Mouse (Mus musculus) heart, embryonic 13.5 days (tissue): ENCODE measurements around the gene Hoxc13. TPM values are rescaled to one million over a fixed set of nuclear protein-coding genes. Genes with fewer than 3 reads are reported as not detected.
A peak's percentile ranks its signal among the peaks of the same experiment; 100 is the strongest.

Experiments used
- ATAC-seq: fragments of 200-750 bp; cut with Nextera tagmentation; 2 replicates; pipeline ENCODE4 v1.8.0; 2017; ENCODE audit warnings: moderate TSS enrichment; ENCODE audit not compliant: insufficient number of reproducible peaks, low FRiP score, low TSS enrichment; ENCODE audit errors: extremely low read depth
- H3K27ac ChIP-seq: fragments of 300-500 bp; sonication (generic); replicated peaks from 2 replicates; pipeline ENCODE4 v1.5.1; 2015; ENCODE audit warnings: moderate library complexity, mild to moderate bottlenecking, inconsistent platforms
- H3K27me3 ChIP-seq: fragments of 300-500 bp; sonication (generic); replicated peaks from 2 replicates; pipeline ENCODE4 v1.6.1; 2015; ENCODE audit warnings: mild to moderate bottlenecking, inconsistent platforms
- H3K36me3 ChIP-seq: fragments of 300-500 bp; sonication (generic); 2 replicates; pipeline ENCODE4 v1.6.1; 2015; ENCODE audit warnings: mild to moderate bottlenecking, inconsistent platforms
- H3K4me1 ChIP-seq: fragments of 300-500 bp; sonication (generic); 2 replicates; pipeline ENCODE4 v1.6.1; 2015; ENCODE audit warnings: inconsistent platforms
- H3K4me2 ChIP-seq: fragments of 300-500 bp; sonication (generic); 2 replicates; pipeline ENCODE4 v1.6.1; 2015; ENCODE audit warnings: inconsistent platforms, mild to moderate bottlenecking, moderate library complexity
- H3K4me3 ChIP-seq: fragments of 300-500 bp; sonication (generic); 2 replicates; pipeline ENCODE4 v1.5.1; 2015; ENCODE audit warnings: moderate library complexity, mild to moderate bottlenecking, inconsistent platforms
- H3K9ac ChIP-seq: fragments of 300-500 bp; sonication (generic); 2 replicates; pipeline ENCODE4 v1.6.1; 2015; ENCODE audit warnings: inconsistent platforms, mild to moderate bottlenecking, moderate library complexity
- H3K9me3 ChIP-seq: fragments of 300-500 bp; sonication (generic); 2 replicates; pipeline ENCODE4 v1.6.1; 2016; ENCODE audit warnings: inconsistent platforms
- WGBS: fragments of 180-500 bp; shearing (Covaris S2); methylation state at CpG from one replicate; pipeline ENCODE4 v1.1.7; 2015; ENCODE audit warnings: mixed read lengths; 5-methylcytosine and 5-hydroxymethylcytosine counted together
- polyA plus RNA-seq: library from polyadenylated mRNA; unstranded; fragments of >200 nt; fragmentation: Nextera tagmentation; extraction: Ambion mirVana; gene quantifications from 2 replicates; pipeline ENCODE4 v1.2.1, GENCODE M21; 2015

Hoxc13 gene
- polyA plus RNA-seq, 1 experiment from 2014 or later: 0.13 TPM

- WGBS: 3% methylated on average over 30 of the region's 30 CpGs
- H3K4me3 ChIP-seq: peak overlapping the region; percentile 20
- H3K27ac ChIP-seq: no peak overlapping the region
- H3K36me3 ChIP-seq: no peaks in the 10 kb centered on the region
- ATAC-seq: no peak
- H3K9ac ChIP-seq: no peak overlapping the region
- H3K27me3 ChIP-seq: peaks cover 98% of the 10 kb centered on the region
- H3K4me1 ChIP-seq: peaks cover 5% of the 10 kb centered on the region; the same call in 1 of the 2 replicates
- H3K9me3 ChIP-seq: no peaks in the 10 kb centered on the region
- H3K4me2 ChIP-seq: peak overlapping the region; percentile 43
Observed at GRCm38 (mm10) chr15:102965892-102966775, 45.2 kb downstream of the Hoxc13 start.

- Histone ChIP-seq H3K9me3 (no peaks in the 10 kb centered on the region), H3K4me1 (peaks cover 5% of the 10 kb centered on the region; the same call in 1 of the 2 replicates), H3K27ac (no peak within 1 kb of the TSS), H3K9ac (no peak within 1 kb of the TSS), H3K4me2 (peak within 1 kb of the TSS; percentile 43), H3K27me3 (peaks cover 98% of the 10 kb centered on the region), H3K36me3 (no peaks in the 10 kb centered on the region), H3K4me3 (peak within 1 kb of the TSS; percentile 20)
- WGBS: 3% methylated on average over 27 of the region's 27 CpGs
- ATAC-seq: no peak
Observed at GRCm38 (mm10) chr15:102966776-102967311, 45.9 kb downstream of the Hoxc13 start, which contains the start of gene Hoxc10. TSS of gene Hoxc10 (plus strand) at chr15:102966796.

- no peak within 1 kb of the TSS for H3K27ac ChIP-seq
- peaks cover 99% of the 10 kb centered on the region for H3K27me3 ChIP-seq
- H3K4me3 ChIP-seq: peak within 1 kb of the TSS; percentile 20
- peak within 1 kb of the TSS; percentile 43 for H3K4me2 ChIP-seq
- no peaks in the 10 kb centered on the region for H3K9me3 ChIP-seq
- H3K9ac ChIP-seq: no peak within 1 kb of the TSS
- H3K36me3 ChIP-seq: no peaks in the 10 kb centered on the region
- peaks cover 5% of the 10 kb centered on the region; the same call in 1 of the 2 replicates for H3K4me1 ChIP-seq
- WGBS: 5% methylated on average over 12 of the region's 12 CpGs
- no peak for ATAC-seq
Observed at GRCm38 (mm10) chr15:102967312-102967510, 46.3 kb downstream of the Hoxc13 start, which contains the start of gene Hoxc5. TSS of gene Hoxc5 (plus strand) at chr15:102967443.

GRCm38 (mm10) chr15:102967511-102968397 is 46.9 kb downstream of the Hoxc13 start:
- no peak overlapping the region for H3K4me3 ChIP-seq
- H3K36me3 ChIP-seq: no peaks in the 10 kb centered on the region
- peaks cover 5% of the 10 kb centered on the region; the same call in 1 of the 2 replicates for H3K4me1 ChIP-seq
- no peak overlapping the region for H3K9ac ChIP-seq
- H3K9me3 ChIP-seq: no peaks in the 10 kb centered on the region
- 2% methylated on average over 34 of the region's 34 CpGs for whole genome bisulfite sequencing
- peaks cover 99% of the 10 kb centered on the region for H3K27me3 ChIP-seq
- H3K4me2 ChIP-seq: no peak overlapping the region
- ATAC-seq: no peak
- no peak overlapping the region for H3K27ac ChIP-seq

- WGBS: 26% methylated on average over 1 of the region's 1 CpGs
- H3K9ac ChIP-seq: no peak overlapping the region
Observed at GRCm38 (mm10) chr15:102969296-102969695, 48.4 kb downstream of the Hoxc13 start.

GRCm38 (mm10) chr15:102970740-102971139 is 49.8 kb downstream of the Hoxc13 start:
- H3K27me3 ChIP-seq: peaks cover 99% of the 10 kb centered on the region
- ATAC-seq: no peak
- H3K9ac ChIP-seq: no peak overlapping the region
- no peak overlapping the region for H3K4me3 ChIP-seq
- H3K9me3 ChIP-seq: no peaks in the 10 kb centered on the region
- H3K36me3 ChIP-seq: no peaks in the 10 kb centered on the region
- H3K27ac ChIP-seq: no peak overlapping the region
- WGBS: 1% methylated on average over 12 of the region's 12 CpGs
- H3K4me2 ChIP-seq: no peak overlapping the region
- H3K4me1 ChIP-seq: peaks cover 5% of the 10 kb centered on the region; the same call in 1 of the 2 replicates

More at GRCm38 (mm10) chr15:102969296-102969695, 48.4 kb downstream of the Hoxc13 start:
- no peak overlapping the region for H3K27ac ChIP-seq
- no peaks in the 10 kb centered on the region for H3K36me3 ChIP-seq
- ATAC-seq: no peak
- peaks cover 99% of the 10 kb centered on the region for H3K27me3 ChIP-seq
- H3K4me3 ChIP-seq: no peak overlapping the region
- H3K4me1 ChIP-seq: peaks cover 5% of the 10 kb centered on the region; the same call in 1 of the 2 replicates
- no peak overlapping the region for H3K4me2 ChIP-seq
- no peaks in the 10 kb centered on the region for H3K9me3 ChIP-seq

GRCm38 (mm10) chr15:102972254-102972653 is 51.4 kb downstream of the Hoxc13 start:
- no peak overlapping the region for H3K4me2 ChIP-seq

GRCm38 (mm10) chr15:102972753-102973152 is 51.9 kb downstream of the Hoxc13 start:
- Histone ChIP-seq H3K4me1 (peaks cover 5% of the 10 kb centered on the region; the same call in 1 of the 2 replicates), H3K36me3 (no peaks in the 10 kb centered on the region), H3K27me3 (peaks cover 99% of the 10 kb centered on the region), H3K9me3 (no peaks in the 10 kb centered on the region), H3K27ac (no peak overlapping the region), H3K4me2 (no peak overlapping the region), H3K4me3 (no peak overlapping the region), H3K9ac (no peak overlapping the region)
- no peak for ATAC-seq
- 2% methylated on average over 6 of the region's 6 CpGs for WGBS

More at GRCm38 (mm10) chr15:102972254-102972653, 51.4 kb downstream of the Hoxc13 start:
- Histone ChIP-seq H3K4me3 (no peak overlapping the region), H3K4me1 (peaks cover 5% of the 10 kb centered on the region; the same call in 1 of the 2 replicates), H3K9ac (no peak overlapping the region), H3K27ac (no peak overlapping the region), H3K27me3 (peaks cover 99% of the 10 kb centered on the region), H3K36me3 (no peaks in the 10 kb centered on the region), H3K9me3 (no peaks in the 10 kb centered on the region)
- under 1% methylated on average over 21 of the region's 21 CpGs for WGBS
- ATAC-seq: no peak

GRCm38 (mm10) chr15:102975034-102975433 is 54.1 kb downstream of the Hoxc13 start:
- no peak overlapping the region for H3K4me3 ChIP-seq
- no peak overlapping the region for H3K4me2 ChIP-seq
- H3K27ac ChIP-seq: no peak overlapping the region
- peaks cover 5% of the 10 kb centered on the region; the same call in 1 of the 2 replicates for H3K4me1 ChIP-seq
- no peaks in the 10 kb centered on the region for H3K9me3 ChIP-seq
- H3K9ac ChIP-seq: no peak overlapping the region
- H3K27me3 ChIP-seq: peaks cover 100% of the 10 kb centered on the region
- no peaks in the 10 kb centered on the region for H3K36me3 ChIP-seq
- WGBS: 4% methylated on average over 7 of the region's 7 CpGs
- no peak for ATAC-seq

GRCm38 (mm10) chr15:102975688-102976111 is 54.8 kb downstream of the Hoxc13 start:
- H3K4me2 ChIP-seq: no peak overlapping the region
- H3K36me3 ChIP-seq: no peaks in the 10 kb centered on the region
- H3K4me1 ChIP-seq: peaks cover 5% of the 10 kb centered on the region; the same call in 1 of the 2 replicates
- no peak overlapping the region for H3K9ac ChIP-seq
- WGBS: under 1% methylated on average over 21 of the region's 21 CpGs
- H3K27me3 ChIP-seq: peaks cover 100% of the 10 kb centered on the region
- no peaks in the 10 kb centered on the region for H3K9me3 ChIP-seq
- no peak overlapping the region for H3K27ac ChIP-seq
- H3K4me3 ChIP-seq: no peak overlapping the region
- no peak for ATAC-seq

GRCm38 (mm10) chr15:102976171-102976570 is 55.3 kb downstream of the Hoxc13 start, which contains the start of gene Hoxc9:
TSS of gene Hoxc9 (plus strand) at chr15:102976439.
- Histone ChIP-seq H3K4me2 (peak within 1 kb of the TSS; percentile 51), H3K9ac (no peak within 1 kb of the TSS)
- WGBS: 1% methylated on average over 16 of the region's 20 CpGs

More at GRCm38 (mm10) chr15:102976171-102976570, 55.3 kb downstream of the Hoxc13 start, which contains the start of gene Hoxc9:
- no peak for ATAC-seq
- Histone ChIP-seq H3K4me1 (peaks cover 5% of the 10 kb centered on the region; the same call in 1 of the 2 replicates), H3K36me3 (no peaks in the 10 kb centered on the region), H3K27ac (no peak within 1 kb of the TSS), H3K27me3 (peaks cover 100% of the 10 kb centered on the region), H3K9me3 (no peaks in the 10 kb centered on the region), H3K4me3 (peak within 1 kb of the TSS; percentile 35)
